Mouse (Mus musculus) lung, adult 2 months (tissue): ENCODE measurements at regions not wholly inside any gene's neighbourhood (a gene's known extent, or its start where the extent isn't known, plus 50 kb on each side); places are given as distances from the start of the nearest gene placed in this dataset.

Experiments
- CTCF ChIP-seq: fragments of 200-500 bp; IDR thresholded peaks from 2 replicates; pipeline ENCODE4 v1.5.1; 2011; ENCODE audit warnings: mild to moderate bottlenecking, low read length, control low read depth; ENCODE audit not compliant: insufficient read depth
- POLR2A ChIP-seq: fragments of 200-500 bp; IDR thresholded peaks from 2 replicates; pipeline ENCODE4 v1.6.1; 2011; ENCODE audit warnings: low read depth, mild to moderate bottlenecking, control low read depth, low read length, borderline replicate concordance; ENCODE audit errors: extremely low read depth

DNA sequence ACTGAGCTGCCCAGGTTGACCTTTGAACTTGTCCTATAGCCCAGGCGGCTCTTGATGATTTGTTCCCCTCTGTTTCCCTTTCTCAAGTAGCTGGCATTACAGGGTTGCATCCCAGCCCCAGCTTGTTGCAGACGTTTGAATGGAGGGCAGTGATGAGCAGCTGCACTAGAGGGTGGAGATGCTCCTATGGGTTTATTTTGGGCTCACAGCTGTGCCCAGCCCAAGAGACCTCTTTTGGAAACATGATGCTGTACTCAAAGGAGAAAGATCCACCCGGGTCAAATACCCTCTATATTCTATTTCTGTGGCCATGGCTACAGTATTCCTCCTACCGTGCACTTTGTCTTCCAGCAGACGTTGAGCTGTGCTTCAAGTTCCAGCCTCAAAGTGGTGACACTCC, 109.0 kb upstream of the Shb start:
- TF ChIP-seq CTCF (no peak), POLR2A (no peak)
